Mouse (Mus musculus) ovary, postnatal 14 days (tissue): ENCODE measurements around the gene Cd247.
A peak's percentile ranks its signal among the peaks of the same experiment; 100 is the strongest.

Source experiments
- DNase-seq: peaks from one replicate; pipeline ENCODE4 v3.0.0; 2022; ENCODE audit warnings: low spot score

The Cd247 gene

DNA sequence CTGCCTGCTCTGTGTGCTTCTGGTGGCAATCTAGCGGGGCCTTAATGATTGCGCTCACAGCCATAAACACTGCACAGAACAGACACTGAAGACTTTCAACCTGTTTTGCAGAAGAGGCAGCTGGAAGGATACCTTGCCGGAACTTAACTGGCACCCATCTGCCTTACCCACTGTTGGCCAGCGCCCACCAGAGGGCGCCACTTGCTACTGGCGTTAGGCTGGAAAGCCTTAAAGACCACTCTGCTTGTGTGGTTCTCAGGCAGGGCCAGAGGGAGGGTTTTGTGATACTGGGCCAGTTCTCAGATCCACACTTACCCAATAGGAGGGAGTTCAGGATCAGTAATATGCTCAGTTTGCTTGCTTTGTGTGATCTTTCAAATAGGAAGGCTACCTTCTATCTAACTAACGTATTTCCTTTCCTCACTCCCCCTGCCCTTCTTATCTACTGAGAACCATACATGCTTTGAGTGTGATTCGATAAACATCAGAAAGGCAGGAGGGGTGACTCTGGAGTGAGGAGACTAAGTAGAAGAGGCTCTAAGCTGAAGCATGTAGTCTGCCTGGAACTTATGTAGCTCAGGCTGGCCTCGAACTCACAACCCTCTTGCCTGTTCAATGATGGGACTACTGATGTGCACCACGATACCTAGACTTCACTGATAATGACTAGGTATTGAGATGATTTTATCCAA is 65.4 kb downstream of the Cd247 start:
- peak; percentile 55 for DNase-seq

DNA sequence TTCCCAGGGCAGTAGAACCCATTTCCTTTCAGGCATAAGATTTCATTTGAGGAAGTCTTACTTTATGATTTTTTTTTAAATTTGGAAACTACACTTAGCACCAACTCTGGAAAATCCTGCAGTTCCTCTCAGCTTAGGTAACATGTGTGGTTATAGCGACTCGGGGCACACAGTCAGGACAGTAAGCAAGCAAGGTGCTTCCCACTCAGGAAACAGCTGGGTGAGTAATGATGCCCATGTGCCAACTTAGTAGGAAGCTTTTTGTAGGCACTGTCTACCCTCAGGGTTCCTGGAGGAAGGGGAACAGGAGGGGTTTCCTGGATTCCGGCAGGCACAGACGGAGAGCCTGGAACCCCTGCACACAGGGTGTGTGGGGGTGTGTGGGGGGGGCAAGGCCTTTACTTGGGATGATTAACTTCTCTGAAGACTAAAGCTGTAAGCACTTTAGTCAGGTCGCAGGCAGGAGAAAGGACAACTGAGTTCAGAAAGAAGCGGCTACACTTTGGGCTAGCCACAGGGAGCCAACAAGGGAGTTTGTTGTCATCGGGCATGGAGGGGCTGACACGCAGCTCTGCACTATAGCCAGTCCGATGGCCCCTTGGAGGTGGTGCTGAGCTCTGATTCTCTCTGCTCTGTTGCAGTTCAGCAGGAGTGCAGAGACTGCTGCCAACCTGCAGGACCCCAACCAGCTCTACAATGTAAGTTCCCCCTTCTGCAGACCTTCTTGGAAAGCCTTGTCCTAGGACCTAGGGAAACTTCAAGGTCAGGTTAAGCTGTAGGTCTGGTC is 67.5 kb downstream of the Cd247 start:
- DNase-seq: no peak

DNA sequence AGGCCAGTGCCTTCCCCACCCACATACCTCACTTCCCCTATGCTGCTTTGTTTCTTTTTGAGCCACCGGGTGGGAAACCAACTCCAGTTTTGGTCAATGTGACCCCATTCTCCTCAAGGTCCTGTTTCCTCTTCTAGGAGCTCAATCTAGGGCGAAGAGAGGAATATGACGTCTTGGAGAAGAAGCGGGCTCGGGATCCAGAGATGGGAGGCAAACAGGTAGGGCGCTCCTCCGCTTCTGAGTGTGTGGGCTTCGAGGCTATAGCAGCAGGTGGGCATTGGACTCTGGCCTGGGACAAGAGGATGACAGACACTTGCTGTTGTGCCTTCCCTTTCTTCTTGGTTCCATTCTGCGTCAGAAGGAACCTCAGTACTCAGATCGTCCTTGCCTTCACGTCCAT is 68.8 kb downstream of the Cd247 start:
- no peak for DNase-seq

DNA sequence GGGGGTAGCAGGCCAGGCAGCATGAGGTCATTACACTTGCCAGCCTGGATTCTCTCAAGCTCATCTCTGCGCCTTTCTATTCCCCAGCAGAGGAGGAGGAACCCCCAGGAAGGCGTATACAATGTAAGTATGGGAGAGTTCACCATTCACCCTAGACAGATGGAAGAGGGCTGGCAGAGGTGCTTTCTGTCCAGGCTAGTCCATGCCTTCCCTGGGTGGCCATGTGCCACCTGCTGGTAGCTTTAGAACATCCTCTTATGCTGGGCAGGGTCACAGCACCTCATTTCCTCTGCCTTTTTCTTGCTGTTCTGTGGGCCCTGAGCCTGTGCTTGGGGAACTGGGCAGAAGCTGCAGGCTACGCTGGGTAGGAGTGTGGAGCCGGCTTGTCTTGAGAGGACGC is 69.9 kb downstream of the Cd247 start:
- no peak for DNase-seq

DNA sequence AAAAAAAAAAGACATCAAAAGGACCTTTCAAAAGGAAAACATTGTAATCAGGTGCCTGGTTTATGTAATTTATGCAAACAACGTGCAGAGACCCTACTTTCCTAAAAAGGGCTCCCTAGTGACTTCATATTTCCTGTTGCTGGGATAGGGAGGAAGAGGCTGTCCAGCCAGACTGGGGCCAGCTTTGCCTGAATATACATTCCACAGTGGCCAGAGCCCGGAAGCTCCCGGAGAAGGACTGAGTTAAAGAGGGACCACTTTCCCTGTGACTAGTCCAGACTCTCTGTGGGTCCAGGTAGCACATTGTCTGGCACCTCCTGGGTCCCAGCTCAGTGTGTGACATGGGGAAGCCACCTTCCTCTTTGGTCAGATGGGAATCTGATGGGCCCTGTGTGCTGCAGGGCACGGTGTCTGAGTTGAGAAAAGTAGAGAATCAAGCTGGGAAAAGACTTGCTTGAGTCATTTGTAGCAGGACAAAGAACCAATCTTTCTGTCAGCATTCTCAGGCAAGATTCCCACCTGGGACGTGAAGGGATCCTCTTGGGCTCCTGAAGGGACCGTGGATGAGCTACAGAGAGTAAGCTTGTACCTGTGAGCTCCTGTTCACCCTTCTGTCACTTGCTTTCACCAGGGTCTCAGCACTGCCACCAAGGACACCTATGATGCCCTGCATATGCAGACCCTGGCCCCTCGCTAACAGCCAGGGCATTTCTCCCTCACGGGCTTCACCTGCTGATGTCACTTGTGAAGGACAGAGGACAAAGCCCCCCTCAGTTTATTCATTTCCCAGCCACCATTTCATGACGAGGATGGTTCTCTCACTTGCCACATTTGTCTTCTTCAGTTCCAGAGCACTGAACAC is 72.1 kb downstream of the Cd247 start:
- DNase-seq: no peak

DNA sequence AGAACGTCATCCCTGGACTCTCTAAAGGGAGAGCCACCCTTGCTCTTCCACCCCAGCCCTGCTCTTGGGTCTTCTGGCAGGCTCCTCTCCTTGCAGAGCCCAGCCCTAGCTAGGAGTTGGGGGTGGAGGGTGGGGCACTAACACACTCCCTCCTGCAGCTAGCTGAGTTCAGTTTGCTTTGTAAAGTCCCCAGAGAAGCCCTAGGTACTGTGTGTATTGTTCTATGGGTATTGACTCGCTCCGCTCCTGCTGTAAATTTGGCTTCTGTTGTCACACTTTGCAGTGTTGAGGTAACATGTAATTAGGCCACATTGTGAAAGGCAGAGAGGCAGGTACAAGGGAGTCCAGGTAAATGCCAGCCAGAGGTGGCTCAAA is 72.7 kb downstream of the Cd247 start:
- DNase-seq: no peak

DNA sequence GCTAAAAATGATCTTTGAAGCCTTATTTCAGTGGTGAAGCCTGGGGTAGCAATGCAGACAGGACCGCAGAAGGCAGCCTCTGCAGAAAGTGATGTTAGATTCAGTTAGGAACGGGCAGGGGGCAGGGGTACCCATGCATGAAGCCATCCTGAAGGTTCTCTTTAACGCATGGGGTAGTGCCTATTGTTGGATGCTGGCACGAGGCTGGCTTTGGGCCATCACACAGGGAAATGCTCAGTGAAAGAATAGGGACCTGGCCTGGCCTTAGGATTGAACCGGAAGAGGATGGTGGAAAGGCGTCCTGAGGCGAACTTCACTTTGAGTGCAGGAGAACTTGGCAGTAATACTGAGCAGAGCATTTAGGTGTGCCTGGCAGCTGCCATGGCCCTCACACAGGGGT is 73.6 kb downstream of the Cd247 start:
- no peak for DNase-seq

DNA sequence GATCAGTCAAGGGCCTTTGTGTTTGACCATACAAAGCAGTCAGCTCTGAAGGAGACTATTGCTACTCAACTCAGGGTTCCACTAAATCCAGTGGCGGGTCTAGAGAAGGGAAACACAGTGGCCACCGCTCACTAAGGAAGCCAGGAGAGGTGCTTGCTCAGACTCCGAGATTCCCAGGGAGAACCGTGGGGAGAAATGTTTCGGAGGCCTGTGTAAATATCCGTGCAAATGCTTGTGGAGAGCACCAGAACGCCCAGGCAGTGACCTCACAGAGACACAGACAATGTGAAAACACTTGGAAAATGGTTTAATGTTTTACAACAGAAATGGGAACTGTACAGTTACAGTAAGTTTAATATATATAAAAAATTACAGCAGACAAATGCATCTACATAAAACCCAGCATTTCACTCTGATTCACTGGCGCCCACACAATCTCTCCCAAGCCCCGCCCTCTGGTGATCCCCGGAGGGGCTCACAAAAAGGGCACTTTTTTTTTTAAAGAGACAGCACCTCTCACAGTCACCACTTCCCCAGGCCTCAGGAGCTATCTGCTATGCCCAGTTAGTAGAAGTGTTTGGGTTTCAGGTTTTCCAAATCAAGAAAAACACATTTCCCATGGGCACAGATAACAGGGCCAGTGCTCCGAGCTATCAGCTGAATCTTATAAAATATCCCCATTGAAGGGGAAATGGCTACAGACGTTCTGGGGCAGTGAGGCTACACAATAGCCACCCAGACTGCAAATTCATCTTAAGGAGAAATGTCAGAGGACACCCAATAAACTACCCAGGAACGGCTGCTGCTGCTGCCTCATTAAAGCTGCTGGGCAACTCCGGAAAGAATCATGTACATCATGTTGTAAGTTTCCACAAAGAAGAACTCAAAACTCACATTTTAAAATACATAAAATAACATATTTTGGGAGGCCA is 76.6 kb downstream of the Cd247 start:
- no peak for DNase-seq

DNA sequence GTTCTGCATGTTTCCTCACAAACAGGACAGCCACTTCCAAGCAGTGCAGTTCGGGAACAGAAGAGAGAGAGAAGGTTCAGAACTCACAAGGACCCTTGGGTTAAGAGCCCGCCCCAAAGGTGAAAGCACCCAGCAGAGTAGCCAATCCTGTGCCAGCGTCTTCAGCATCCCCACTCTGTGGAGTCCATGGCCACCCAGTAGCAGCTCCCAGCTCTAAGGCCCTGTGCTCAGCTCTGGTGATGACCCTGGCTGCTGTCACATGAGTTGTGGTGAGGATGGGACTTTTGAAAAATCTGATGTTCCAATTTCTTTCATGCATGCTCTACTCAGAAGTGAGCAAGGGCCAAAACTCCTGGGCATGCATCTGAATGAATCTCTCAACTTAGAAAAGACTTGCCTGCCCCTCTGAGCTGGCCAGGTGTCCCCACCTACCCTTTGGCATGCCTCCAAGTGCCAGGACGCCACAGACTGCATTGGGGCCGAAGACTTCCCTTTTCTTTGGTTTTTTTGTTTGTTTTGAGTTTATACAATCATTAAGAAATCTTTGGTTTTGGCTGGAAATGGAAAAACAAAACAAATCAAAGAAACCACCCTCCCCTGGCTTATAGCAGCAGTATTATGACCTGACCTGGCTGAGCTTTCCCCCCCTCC is 78.3 kb downstream of the Cd247 start:
- DNase-seq: no peak

DNA sequence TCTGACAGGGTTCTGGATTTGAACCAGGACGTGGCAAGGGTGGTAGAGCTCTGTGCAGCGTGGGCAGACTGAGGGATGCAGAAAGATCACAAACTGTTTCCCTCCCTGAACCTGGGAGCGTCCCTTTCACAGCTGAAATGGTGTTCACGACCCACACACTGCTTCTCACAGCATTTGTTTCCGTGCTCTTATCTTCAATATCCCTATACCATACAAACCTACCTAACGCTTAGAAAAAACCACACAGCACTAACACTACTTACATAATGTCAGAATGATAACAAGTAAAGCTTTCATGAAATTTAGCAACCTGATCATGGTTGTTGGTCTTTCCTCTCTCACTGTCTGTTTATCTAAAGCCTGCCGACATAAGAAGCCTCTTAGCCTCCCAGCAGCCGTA is 80.2 kb downstream of the Cd247 start:
- no peak for DNase-seq

DNA sequence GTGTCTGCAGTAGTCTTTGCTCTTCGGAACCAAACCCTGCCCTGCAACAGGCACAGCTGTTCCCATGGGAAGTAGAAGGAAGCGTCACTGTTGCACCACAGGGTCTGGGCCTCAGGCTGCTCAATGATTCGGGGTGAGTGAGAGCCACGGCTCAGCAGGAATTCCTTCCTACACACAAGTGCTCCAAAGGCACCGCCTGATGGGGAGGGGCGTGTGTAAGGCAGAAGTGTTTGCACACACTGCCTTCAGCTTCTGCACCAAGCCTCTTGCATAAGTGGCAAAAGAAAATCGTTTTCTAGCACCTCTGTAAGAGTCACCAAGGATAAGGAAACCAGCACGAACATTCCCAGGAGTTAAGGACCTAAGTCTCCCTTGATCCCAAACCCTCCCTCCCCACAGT is 86.2 kb downstream of the Cd247 start:
- no peak for DNase-seq

DNA sequence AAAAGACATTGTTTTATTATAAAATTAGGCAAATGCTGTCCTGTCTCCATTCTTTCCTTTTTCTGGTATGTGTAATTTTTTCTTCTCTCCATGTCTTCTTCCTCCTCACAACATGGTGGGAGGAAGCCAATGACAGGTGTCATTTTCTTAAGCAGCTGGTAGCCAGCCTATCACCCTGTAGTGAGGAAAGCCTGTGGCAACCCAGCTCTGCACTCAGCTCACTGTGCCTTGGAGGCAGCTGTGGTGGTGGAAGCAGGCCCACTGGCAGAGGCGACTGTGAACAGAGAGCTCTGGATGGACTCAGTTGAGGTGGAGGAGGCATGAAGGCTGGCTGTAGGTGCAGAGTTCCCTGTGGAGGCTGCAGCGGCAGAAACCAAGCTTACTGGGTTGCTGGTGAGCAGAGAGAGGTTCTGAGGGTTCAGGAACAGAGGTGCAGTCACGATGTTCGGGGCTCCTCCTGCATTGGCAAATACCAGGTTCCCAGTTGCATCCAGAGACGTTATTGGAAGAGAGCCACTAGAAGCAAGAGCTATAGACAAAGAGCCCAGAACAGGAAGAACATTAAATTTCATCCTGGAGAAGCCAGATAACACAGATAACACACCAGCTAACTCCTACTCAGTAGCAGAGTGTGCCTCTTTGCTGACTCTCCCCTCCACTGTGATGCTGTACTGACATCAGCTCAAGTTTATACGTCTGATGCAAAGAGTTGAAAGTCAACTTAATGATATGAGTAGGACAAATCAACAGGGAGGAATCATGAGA is 87.2 kb downstream of the Cd247 start:
- DNase-seq: no peak

DNA sequence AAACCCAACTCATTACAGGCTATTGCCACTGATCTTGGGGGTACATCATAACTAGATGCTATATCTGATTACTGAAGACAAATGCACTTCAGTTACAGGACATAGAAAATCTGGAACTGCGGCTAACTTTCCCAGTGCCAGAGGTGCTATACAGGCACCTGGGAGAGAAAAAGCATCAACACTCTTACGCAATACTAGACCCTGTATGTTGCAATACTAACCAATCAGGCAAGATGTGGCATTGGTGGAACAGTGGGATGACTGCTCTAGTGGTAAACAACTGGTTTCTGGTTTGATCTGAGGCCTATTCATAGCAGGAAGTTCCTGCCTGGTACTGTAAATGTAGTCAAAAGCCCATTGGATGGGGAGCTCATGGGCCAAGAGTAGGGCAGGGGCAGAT is 90.3 kb downstream of the Cd247 start:
- no peak for DNase-seq

DNA sequence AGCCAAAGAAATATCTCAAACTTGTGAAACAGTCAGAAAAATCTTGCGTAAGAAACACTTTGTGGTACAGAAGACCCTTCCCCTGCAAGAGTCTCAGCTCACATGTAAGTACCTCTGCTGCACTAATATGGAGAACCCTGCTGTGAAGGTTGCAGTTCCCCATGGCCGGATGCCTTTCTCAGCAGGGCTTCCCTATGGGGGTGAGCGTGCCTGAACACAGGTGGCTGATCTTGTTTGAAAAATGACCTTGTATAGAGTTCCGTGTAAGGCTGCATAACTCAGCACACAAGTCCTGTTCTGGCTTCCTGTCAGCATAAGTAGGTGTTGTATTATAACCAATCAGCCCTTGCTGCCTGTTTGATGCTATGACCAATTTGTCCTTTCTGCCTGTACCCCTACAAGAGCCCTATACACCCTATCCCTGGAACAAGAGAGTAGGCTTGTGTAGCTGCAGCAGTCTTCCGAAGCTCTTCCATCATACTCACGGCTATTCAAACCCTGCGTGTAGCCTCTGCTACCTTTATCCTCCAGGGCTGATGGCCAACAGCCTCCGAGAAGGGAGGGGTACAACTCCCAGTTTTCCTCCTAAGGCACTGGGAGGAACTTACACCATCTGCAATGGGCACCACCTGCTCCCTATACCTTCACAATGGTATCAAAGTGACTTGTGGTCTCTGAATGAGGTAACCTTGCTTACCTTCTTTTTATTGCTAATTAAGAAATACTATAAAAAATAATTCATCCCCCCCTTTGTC is 93.8 kb downstream of the Cd247 start:
- no peak for DNase-seq

DNA sequence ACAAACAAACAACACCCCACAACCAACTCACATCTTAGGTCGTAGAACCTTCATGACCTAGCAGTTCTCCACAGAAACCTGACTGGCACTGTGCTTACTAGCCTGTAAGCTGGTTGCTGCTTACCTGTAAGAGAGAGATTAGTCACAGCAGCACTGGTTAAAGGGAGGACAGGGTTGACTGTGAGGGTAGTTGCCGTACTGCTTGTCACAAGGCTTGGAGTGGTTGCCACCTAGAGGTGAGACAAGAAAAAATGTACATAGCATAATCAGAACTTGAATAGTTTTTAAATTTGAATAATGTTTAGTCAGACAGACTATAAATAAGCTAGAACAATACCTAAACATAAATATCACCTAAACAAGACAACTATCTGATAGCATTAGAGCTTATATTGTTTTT is 103.2 kb downstream of the Cd247 start:
- DNase-seq: no peak

DNA sequence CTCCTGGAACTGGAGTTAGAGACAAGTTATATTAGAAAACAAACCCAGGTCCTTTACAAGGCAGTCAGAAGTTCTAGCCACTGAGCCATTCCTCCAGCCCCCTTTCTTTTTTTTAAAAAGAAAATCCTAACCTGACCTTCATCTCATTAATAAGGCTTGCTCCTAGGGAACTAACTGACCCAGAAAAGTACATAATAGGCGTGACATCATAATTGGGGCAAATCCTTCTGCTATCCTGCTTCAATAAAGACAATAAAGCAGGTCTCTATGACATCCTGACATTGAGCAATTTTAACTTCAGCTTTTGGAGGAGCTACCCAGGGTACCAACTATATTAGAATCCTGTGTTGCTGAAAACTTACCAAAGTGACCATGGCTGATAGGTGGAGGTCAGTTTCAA is 115.1 kb downstream of the Cd247 start:
- no peak for DNase-seq

DNA sequence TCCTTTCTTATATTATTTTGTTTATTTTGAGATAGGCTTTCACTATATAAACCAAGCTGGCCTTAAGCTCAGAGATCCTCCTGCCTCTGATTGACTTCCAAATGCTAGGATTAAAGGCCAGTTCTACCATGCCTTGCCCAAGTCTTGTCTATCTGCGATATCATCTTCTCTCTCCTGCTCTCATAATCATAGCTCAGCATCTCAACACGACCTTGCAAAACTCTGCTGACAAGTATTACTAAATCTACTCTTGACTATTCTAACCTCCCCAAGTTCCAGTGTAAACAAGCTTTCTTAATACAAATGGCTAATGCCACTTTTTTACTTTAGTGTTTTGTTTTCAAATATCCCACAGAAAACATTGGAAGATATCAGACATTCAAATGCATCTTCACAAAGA is 119.7 kb downstream of the Cd247 start:
- no peak for DNase-seq

DNA sequence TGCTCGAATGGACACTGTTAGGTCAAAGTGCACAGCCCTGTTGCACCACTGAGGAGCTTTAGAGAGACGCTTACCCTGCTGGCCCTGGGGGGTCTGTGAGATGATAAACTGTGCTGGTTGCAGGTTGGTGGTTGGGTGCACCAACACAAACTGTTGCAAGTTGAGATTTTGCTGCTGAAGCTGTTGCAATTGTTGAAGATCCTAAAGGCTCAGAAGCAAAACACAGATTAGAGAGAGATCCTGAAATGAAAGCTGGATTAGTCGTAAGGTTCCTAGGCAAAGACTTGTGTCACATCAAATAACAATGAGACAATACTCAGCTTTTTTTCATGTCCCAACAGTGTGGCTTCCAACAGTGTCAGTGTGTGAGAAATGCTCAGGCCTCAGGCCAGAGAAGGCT is 120.3 kb downstream of the Cd247 start:
- DNase-seq: no peak

DNA sequence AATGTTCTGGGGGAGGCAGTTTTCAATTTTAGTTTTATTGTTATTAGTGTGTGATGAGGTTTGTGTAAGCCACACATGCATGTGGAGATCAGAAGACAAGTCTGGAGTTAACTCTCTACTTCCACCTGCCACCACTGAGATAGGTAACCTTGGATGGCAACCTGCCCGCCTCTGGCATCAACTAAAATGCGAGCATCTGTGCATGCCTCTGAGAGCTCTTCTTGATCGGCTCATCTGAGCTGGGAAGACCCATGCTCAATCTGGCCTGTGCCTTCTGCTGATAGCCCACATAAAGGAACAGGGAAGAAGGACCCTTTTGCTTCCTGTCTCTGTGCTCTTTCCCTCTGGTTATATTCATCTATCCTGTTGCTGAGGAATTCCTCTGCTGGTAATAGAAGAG is 121.0 kb downstream of the Cd247 start:
- no peak for DNase-seq
